Mouse (Mus musculus) spleen, embryonic (tissue): Measurements from ENCODE around the gene Bach2.

Source experiments
- CTCF ChIA-PET: fragments of 350-600 bp; sonication (Branson Sonifier 250); formaldehyde crosslinking; loops from one replicate; lab custom pipeline; 2022; lab: Charles Lee

Bach2 gene

GRCm38 (mm10) chr4:32324111-32324510, 85.5 kb downstream of the Bach2 start:
- CTCF ChIA-PET, result no interaction called here

- CTCF ChIA-PET, result no interaction called here
Observed at GRCm38 (mm10) chr4:32324967-32325366, 86.4 kb downstream of the Bach2 start.

- CTCF ChIA-PET, result no interaction called here
Observed at GRCm38 (mm10) chr4:32325596-32325995, 87.0 kb downstream of the Bach2 start.

GRCm38 (mm10) chr4:32326279-32326678, 87.7 kb downstream of the Bach2 start:
- CTCF ChIA-PET, result no interaction called here

GRCm38 (mm10) chr4:32326860-32327259, 88.3 kb downstream of the Bach2 start:
- CTCF ChIA-PET, result no interaction called here

GRCm38 (mm10) chr4:32327626-32328025, 89.0 kb downstream of the Bach2 start:
- CTCF ChIA-PET, result no interaction called here

- CTCF ChIA-PET, result interaction anchor here (0.6 kb wide), 1 partner anchor 26 kb away, joined by 4 read pairs; no protein-coding TSS in a partner anchor
Observed at GRCm38 (mm10) chr4:32328561-32328960, 90.0 kb downstream of the Bach2 start.

- CTCF ChIA-PET, result no interaction called here
Observed at GRCm38 (mm10) chr4:32330584-32331314, 92.1 kb downstream of the Bach2 start.

GRCm38 (mm10) chr4:32332028-32332427, 93.4 kb downstream of the Bach2 start:
- CTCF ChIA-PET, result no interaction called here

- CTCF ChIA-PET, result interaction anchor here (0.7 kb wide), 1 partner anchor 50 kb away, joined by 6 read pairs; no protein-coding TSS in a partner anchor
Observed at GRCm38 (mm10) chr4:32334131-32334530, 95.5 kb downstream of the Bach2 start.

- CTCF ChIA-PET, result no interaction called here
Observed at GRCm38 (mm10) chr4:32334765-32335164, 96.2 kb downstream of the Bach2 start.

GRCm38 (mm10) chr4:32335659-32336058, 97.1 kb downstream of the Bach2 start:
- CTCF ChIA-PET, result interaction anchor here (0.6 to 1.3 kb wide), 3 partner anchors 9 to 224 kb away, joined by 5 read pairs; no protein-coding TSS in a partner anchor

GRCm38 (mm10) chr4:32336642-32337041, 98.0 kb downstream of the Bach2 start:
- CTCF ChIA-PET, result interaction anchor here (0.8 to 1.6 kb wide), 2 partner anchors 19 to 22 kb away, joined by 3 to 5 read pairs; no protein-coding TSS in a partner anchor

GRCm38 (mm10) chr4:32337638-32338037, 99.0 kb downstream of the Bach2 start:
- CTCF ChIA-PET, result interaction anchor here (1.6 kb wide), 1 partner anchor 21 kb away, joined by 5 read pairs; no protein-coding TSS in a partner anchor

GRCm38 (mm10) chr4:32338451-32338850, 99.8 kb downstream of the Bach2 start:
- CTCF ChIA-PET, result no interaction called here

- CTCF ChIA-PET, result interaction anchor here (1.3 kb wide), 1 partner anchor 46 kb away, joined by 4 read pairs; no protein-coding TSS in a partner anchor
Observed at GRCm38 (mm10) chr4:32340844-32341243, 102.2 kb downstream of the Bach2 start.

- CTCF ChIA-PET, result no interaction called here
Observed at GRCm38 (mm10) chr4:32342269-32342668, 103.7 kb downstream of the Bach2 start.

GRCm38 (mm10) chr4:32343256-32344165, 104.9 kb downstream of the Bach2 start:
- CTCF ChIA-PET, result interaction anchor here (0.7 to 1.5 kb wide), 2 partner anchors 8 to 32 kb away, joined by 3 to 5 read pairs; no protein-coding TSS in a partner anchor

- CTCF ChIA-PET, result interaction anchor here (1.5 kb wide), 1 partner anchor 9 kb away, joined by 5 read pairs; no protein-coding TSS in a partner anchor
Observed at GRCm38 (mm10) chr4:32344276-32344675, 105.7 kb downstream of the Bach2 start.

GRCm38 (mm10) chr4:32347202-32347601, 108.6 kb downstream of the Bach2 start:
- CTCF ChIA-PET, result interaction anchor here (1.5 kb wide), 1 partner anchor 11 kb away, joined by 5 read pairs; no protein-coding TSS in a partner anchor

- CTCF ChIA-PET, result interaction anchor here (1.5 kb wide), 1 partner anchor 12 kb away, joined by 5 read pairs; no protein-coding TSS in a partner anchor
Observed at GRCm38 (mm10) chr4:32347711-32348110, 109.1 kb downstream of the Bach2 start.
